Mouse (Mus musculus) hindbrain, postnatal 0 days (tissue): ENCODE measurements around the gene Arfgap2. TPM values are rescaled to one million over a fixed set of nuclear protein-coding genes. Genes with fewer than 3 reads are reported as not detected.

Source experiments
- ATAC-seq: fragments of 200-750 bp; cut with Nextera tagmentation; 2 replicates; pipeline ENCODE4 v1.8.0; 2017; ENCODE audit warnings: mild to moderate bottlenecking, moderate TSS enrichment, moderate library complexity
- DNase-seq: peaks from one replicate; pipeline ENCODE4 v3.0.0-alpha.2; 2015; ENCODE audit warnings: low spot score
- H3K27ac ChIP-seq: fragments of 300-500 bp; sonication (generic); 2 replicates; pipeline ENCODE4 v1.5.1; 2014; ENCODE audit warnings: mild to moderate bottlenecking
- H3K27me3 ChIP-seq: fragments of 300-500 bp; sonication (generic); 2 replicates; pipeline ENCODE4 v1.6.1; 2014; ENCODE audit warnings: low read length, mixed read lengths; ENCODE audit not compliant: insufficient read depth
- H3K36me3 ChIP-seq: fragments of 300-500 bp; sonication (generic); 2 replicates; pipeline ENCODE4 v1.6.1; 2014; ENCODE audit warnings: low read length, mixed read lengths; ENCODE audit not compliant: insufficient read depth
- H3K4me1 ChIP-seq: fragments of 300-500 bp; sonication (generic); 2 replicates; pipeline ENCODE4 v1.6.1; 2014; ENCODE audit warnings: antibody characterized with exemption, low read length, mixed read lengths; ENCODE audit not compliant: insufficient read depth
- H3K4me2 ChIP-seq: fragments of 300-500 bp; sonication (generic); 2 replicates; pipeline ENCODE4 v1.6.1; 2014; ENCODE audit warnings: low read depth, mild to moderate bottlenecking, low read length, moderate library complexity, mixed read lengths
- H3K4me3 ChIP-seq: fragments of 300-500 bp; sonication (generic); 2 replicates; pipeline ENCODE4 v1.5.1; 2014; ENCODE audit warnings: low read length
- H3K9ac ChIP-seq: fragments of 300-500 bp; sonication (generic); replicated peaks from 2 replicates; pipeline ENCODE4 v1.6.1; 2014; ENCODE audit warnings: mild to moderate bottlenecking, low read length, moderate library complexity, mixed read lengths
- H3K9me3 ChIP-seq: fragments of 300-500 bp; sonication (generic); 2 replicates; pipeline ENCODE4 v1.6.1; 2016; ENCODE audit warnings: low read length, mixed read lengths
- CTCF ChIP-seq: IDR thresholded peaks from 2 replicates; pipeline ENCODE4 v1.5.1; 2016; ENCODE audit warnings: antibody characterized with exemption, control low read depth, low read depth
- WGBS: fragments of 180-500 bp; shearing (Covaris S2); extraction: QIAGEN DNeasy Blood & Tissue Kit; methylation state at CpG from one replicate; pipeline ENCODE4 v1.1.7; 2014; 5-methylcytosine and 5-hydroxymethylcytosine counted together
- polyA plus RNA-seq: library from polyadenylated mRNA; unstranded; fragments of >200 nt; fragmentation: Nextera tagmentation; extraction: Ambion mirVana; gene quantifications from 2 replicates; pipeline ENCODE4 v1.2.1, GENCODE M21; 2015
- total RNA-seq: library from RNA; depleted of rRNA; stranded (reverse); fragments of >200 nt; gene quantifications from 2 replicates; pipeline ENCODE4 v1.2.3, GENCODE M21; 2014

Gene Arfgap2
- total and polyA plus RNA-seq, 2 experiments from 2014 or later: 53.8 to 54.4 TPM

DNA sequence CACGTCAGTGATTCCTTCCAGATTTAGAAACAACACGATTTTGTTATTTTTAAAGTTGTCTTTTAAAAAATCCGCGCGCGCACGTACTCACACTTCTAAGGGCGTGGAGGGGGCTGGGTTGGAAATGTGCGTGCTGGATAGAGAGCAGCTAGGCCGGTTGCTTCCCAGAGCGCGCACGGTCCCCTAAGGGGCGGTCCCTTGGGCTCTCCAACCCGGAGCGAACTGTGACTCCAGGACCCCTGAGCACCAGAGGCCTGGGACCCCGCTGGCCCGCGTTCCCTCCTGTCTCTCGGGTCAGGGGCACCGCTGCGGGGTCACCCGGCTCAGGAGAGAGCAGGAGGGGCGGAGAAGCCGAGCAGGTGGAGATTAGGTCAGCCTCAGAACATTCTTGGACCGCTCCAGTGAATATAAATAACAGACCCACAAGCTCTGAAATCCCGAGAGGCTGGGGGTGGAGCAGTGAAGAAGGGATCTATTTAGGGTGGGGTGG, 9.1 kb upstream of the Arfgap2 start, which contains the start of gene Pacsin3:
Gene Pacsin3 (plus strand): TSS at position 294 of the 490 bp plus-strand sequence.
- Histone ChIP-seq H3K9ac (peak within 1 kb of the TSS; percentile 53), H3K36me3 (no peaks in the 10 kb centered on the region), H3K4me2 (peak within 1 kb of the TSS; percentile 94), H3K4me3 (peak within 1 kb of the TSS; percentile 54), H3K4me1 (peaks cover 6% of the 10 kb centered on the region), H3K27me3 (peaks cover 4% of the 10 kb centered on the region; the same call in 1 of the 2 replicates), H3K9me3 (no peaks in the 10 kb centered on the region), H3K27ac (peak within 1 kb of the TSS; percentile 76; the same call in 1 of the 2 replicates)
- WGBS: 2% methylated on average over 27 of the region's 27 CpGs
- no peak for DNase-seq
- no peak for TF ChIP-seq CTCF
- no peak for ATAC-seq

DNA sequence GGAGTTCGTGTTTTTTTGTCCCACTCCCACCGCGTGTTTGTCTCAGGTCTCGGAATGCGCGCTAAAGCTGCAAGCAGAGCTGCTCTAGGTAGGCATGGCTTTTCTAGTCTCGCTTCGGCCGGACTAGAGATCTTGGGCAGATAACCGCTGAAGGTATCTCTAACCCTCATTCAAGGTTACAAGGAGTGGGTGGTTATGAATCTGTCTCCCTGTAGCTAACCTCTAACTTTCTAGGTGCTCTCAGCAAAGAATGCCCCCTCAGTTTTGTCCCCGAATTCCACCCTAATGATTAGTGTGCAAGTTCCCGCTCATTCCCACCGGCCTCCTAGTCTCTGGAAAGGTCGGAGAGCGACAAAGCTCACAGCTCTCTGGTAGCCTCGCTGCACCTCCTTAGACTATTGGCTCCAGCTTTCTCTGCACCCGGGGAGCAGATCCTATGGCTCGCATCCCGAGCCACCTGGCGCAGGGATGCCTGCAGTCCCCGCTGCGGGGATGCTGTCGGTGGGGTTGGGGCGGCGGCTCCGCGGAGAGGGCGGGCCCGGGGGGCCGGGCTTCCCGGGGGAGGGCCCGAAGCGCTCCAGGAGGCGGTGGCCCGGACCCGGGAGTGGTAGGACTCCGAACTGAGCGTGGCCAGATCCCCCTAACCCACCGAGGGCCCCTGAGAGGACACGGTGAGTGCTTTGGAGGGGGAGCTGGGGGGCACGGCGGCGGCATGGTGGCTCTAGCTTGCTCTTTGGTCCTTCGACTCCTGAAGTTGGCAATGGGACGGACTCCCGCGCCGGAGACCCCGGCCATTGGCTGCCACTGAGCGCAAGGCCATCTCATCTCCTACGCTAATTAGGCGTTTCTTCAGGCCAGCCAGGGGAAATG, 8.3 kb upstream of the Arfgap2 start:
- peak overlapping the region; percentile 54 for H3K4me3 ChIP-seq
- peaks cover 4% of the 10 kb centered on the region; the same call in 1 of the 2 replicates for H3K27me3 ChIP-seq
- ATAC-seq (peak; percentile 39; the same call in 1 of the 2 replicates), DNase-seq (peak; percentile 39)
- peaks cover 6% of the 10 kb centered on the region for H3K4me1 ChIP-seq
- H3K4me2 ChIP-seq: peak overlapping the region; percentile 94
- under 1% methylated on average over 50 of the region's 52 CpGs for WGBS
- H3K9me3 ChIP-seq: no peaks in the 10 kb centered on the region
- TF ChIP-seq CTCF: no peak
- H3K36me3 ChIP-seq: no peaks in the 10 kb centered on the region
- peak overlapping the region; percentile 53 for H3K9ac ChIP-seq
- H3K27ac ChIP-seq: peak overlapping the region; percentile 76; the same call in 1 of the 2 replicates

DNA sequence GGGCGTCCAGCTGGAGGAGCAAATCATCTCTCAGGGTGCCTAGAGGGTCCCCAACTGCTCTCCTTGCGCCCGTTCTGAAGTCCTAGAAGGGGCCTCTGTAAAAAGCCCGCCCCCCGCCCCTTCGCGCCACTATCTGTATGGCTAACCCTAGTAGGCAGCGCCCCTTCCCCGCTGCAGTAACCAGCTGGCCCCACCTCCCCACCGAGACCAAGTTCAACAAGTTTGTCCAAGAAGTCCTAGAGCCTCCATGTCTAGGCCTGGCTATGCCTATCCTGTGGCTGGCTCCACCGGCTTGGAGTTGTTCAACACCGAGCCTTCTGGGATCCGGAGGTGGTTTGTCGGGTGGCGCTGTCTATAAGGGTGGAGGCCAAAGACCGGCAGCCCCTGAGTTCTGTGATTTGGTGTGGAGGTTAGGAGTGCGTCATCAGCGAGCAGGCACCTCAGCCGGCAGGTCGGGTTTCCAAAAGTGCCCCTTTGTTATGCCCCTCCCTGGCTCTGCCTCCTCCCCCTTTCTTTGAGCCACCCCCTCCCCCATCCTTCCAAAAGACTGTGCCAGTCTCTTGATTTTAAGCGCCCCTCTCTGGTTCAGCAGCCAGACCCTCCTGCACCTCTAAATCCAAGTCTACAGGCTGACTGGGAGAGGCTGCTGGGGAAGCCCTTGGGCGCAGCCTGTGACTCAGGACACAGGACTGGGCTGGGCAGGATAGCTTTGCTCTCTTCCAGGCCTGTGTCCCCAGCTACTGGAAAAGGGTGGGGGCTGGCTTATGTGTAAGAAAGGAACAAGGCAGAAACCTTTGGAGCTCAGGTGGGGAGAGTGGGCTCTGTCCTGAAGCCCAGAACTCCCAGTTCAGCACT, 7.4 kb upstream of the Arfgap2 start:
- H3K9me3 ChIP-seq: no peaks in the 10 kb centered on the region
- peaks cover 4% of the 10 kb centered on the region; the same call in 1 of the 2 replicates for H3K27me3 ChIP-seq
- peak; percentile 83 for ATAC-seq
- peak overlapping the region; percentile 53 for H3K9ac ChIP-seq
- H3K4me1 ChIP-seq: peaks cover 6% of the 10 kb centered on the region
- H3K36me3 ChIP-seq: no peaks in the 10 kb centered on the region
- H3K4me2 ChIP-seq: peak overlapping the region; percentile 94
- WGBS: 2% methylated on average over 22 of the region's 22 CpGs
- peak; percentile 68 for DNase-seq
- no peak for TF ChIP-seq CTCF
- peak overlapping the region; percentile 54 for H3K4me3 ChIP-seq
- peak overlapping the region; percentile 76 for H3K27ac ChIP-seq

DNA sequence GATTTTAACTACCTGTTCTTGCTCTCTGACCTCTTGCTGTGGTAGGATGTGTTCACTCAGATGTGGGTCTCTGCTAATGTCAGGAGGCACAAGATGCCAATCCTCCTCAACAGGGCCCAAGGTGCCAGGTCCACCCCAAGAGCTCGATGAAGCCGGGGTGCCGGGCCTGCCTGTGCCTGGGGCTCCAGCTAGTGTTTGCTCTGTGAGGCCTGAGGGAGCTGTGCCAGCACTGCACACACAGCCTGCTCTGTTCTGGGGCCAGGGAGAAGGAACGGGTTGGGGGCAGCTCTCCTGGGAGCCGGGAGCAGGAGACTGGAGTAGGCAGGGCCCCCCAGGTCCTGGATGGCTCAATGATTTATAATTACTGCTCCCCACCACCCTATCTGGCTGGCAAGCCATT, 6.7 kb upstream of the Arfgap2 start:
- TF ChIP-seq CTCF: no peak
- DNase-seq (peak; percentile 63), ATAC-seq (peak; percentile 65)
- H3K27ac ChIP-seq: peak overlapping the region; percentile 76
- H3K4me2 ChIP-seq: peak overlapping the region; percentile 94
- WGBS: 42% methylated on average over 5 of the region's 5 CpGs
- H3K9ac ChIP-seq: peak overlapping the region; percentile 53
- peak overlapping the region; percentile 54 for H3K4me3 ChIP-seq
- H3K9me3 ChIP-seq: no peaks in the 10 kb centered on the region
- H3K36me3 ChIP-seq: no peaks in the 10 kb centered on the region
- H3K4me1 ChIP-seq: peaks cover 6% of the 10 kb centered on the region
- H3K27me3 ChIP-seq: peaks cover 4% of the 10 kb centered on the region; the same call in 1 of the 2 replicates

DNA sequence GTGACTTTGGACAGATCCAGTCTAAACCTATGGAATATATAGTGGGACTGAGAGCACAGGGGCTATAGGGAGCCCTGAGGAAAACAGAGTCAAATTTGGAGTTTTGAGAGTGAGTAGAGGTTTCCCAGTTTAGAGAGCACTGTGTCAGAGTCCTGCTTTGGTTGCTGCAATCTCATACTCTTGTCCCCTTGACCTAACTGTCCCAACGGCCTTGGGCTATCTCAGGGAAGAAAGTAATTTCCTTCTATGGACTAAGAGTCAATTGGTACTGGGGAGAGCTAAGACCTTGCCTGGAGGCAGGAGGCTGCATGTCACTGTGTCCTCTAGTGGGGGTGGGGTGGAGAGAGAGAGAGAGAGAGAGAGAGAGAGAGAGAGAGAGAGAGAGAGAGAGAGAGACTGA, 5.9 kb upstream of the Arfgap2 start:
- peaks cover 6% of the 10 kb centered on the region for H3K4me1 ChIP-seq
- H3K27me3 ChIP-seq: peaks cover 4% of the 10 kb centered on the region; the same call in 1 of the 2 replicates
- H3K9me3 ChIP-seq: no peaks in the 10 kb centered on the region
- no peak for TF ChIP-seq CTCF
- ATAC-seq: no peak
- 55% methylated on average over 1 of the region's 1 CpGs for WGBS
- no peak overlapping the region for H3K4me3 ChIP-seq
- no peak overlapping the region for H3K9ac ChIP-seq
- no peak for DNase-seq
- H3K4me2 ChIP-seq: peak overlapping the region; percentile 94; the same call in 1 of the 2 replicates
- peak overlapping the region; percentile 76; the same call in 1 of the 2 replicates for H3K27ac ChIP-seq
- no peaks in the 10 kb centered on the region for H3K36me3 ChIP-seq

DNA sequence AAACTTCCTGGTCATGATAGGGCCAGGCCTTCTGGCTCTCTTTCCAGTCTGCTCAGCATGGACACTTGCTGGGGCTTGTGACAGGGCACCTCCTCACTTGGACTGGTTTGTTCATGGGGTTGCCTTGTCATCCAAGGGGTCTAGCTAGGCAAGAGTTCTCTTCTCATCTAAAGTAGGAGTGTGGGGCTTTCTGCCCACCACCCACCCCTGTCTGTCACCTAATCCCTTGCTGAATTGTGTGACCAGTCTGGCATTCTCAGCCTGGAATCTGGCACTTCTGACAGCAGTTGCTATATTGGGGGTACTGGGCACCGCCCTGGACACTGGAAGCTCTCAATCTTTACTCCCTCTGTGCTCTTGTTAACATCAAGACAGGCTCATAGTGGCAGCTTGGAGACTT, 5.3 kb upstream of the Arfgap2 start:
- no peak overlapping the region for H3K4me3 ChIP-seq
- H3K4me2 ChIP-seq: no peak overlapping the region
- H3K9ac ChIP-seq: no peak overlapping the region
- peaks cover 11% of the 10 kb centered on the region for H3K4me1 ChIP-seq
- DNase-seq: no peak
- 100% methylated on average over 1 of the region's 1 CpGs for WGBS
- TF ChIP-seq CTCF: no peak
- no peak for ATAC-seq
- H3K36me3 ChIP-seq: no peaks in the 10 kb centered on the region
- no peak overlapping the region for H3K27ac ChIP-seq
- peaks cover 1% of the 10 kb centered on the region; the same call in 1 of the 2 replicates for H3K27me3 ChIP-seq
- no peaks in the 10 kb centered on the region for H3K9me3 ChIP-seq
